Mouse (Mus musculus) macrophage (primary cell): ENCODE measurements around the gene Atg16l2. TPM values are rescaled to one million over a fixed set of nuclear protein-coding genes. Genes with fewer than 3 reads are reported as not detected.

Experiments
- H3K27ac ChIP-seq: fragments of 350-480 bp; formaldehyde crosslinking; 2 replicates; pipeline ENCODE4 v1.9.0; 2021
- H3K36me3 ChIP-seq: fragments of 350-480 bp; formaldehyde crosslinking; 2 replicates; pipeline ENCODE4 v1.9.0; 2021; ENCODE audit errors: inconsistent target
- H3K4me3 ChIP-seq: fragments of 350-480 bp; formaldehyde crosslinking; 2 replicates; pipeline ENCODE4 v1.9.0; 2021; ENCODE audit errors: inconsistent target
- H3K79me2 ChIP-seq: fragments of 350-480 bp; formaldehyde crosslinking; 2 replicates; pipeline ENCODE4 v1.9.0; 2021; ENCODE audit errors: inconsistent target
- WGBS: methylation state at CpG from one replicate; pipeline ENCODE4 v1.1.7; 2026; ENCODE audit warnings: inconsistent platforms; ENCODE audit not compliant: missing documents; 5-methylcytosine and 5-hydroxymethylcytosine counted together
- polyA plus RNA-seq: library from polyadenylated mRNA; stranded (reverse); fragments of 250-400 nt; gene quantifications from 3 replicates; pipeline ENCODE4 v1.2.4, GENCODE M21; 2018; ENCODE audit warnings: inconsistent platforms

The Atg16l2 gene
- polyA plus RNA-seq, 1 experiment from 2014 or later = 4.0 TPM

- 93% methylated on average over 2 of the region's 2 CpGs for WGBS
- H3K36me3 ChIP-seq = peaks cover 17% of the 10 kb centered on the region; the same call in 1 of the 2 replicates
- no peaks in the 10 kb centered on the region for H3K79me2 ChIP-seq
- H3K27ac ChIP-seq = no peak overlapping the region
- H3K4me3 ChIP-seq = no peak overlapping the region
Measured at GRCm38 (mm10) chr7:101249173-101249572, 52.9 kb downstream of the Atg16l2 start.

DNA sequence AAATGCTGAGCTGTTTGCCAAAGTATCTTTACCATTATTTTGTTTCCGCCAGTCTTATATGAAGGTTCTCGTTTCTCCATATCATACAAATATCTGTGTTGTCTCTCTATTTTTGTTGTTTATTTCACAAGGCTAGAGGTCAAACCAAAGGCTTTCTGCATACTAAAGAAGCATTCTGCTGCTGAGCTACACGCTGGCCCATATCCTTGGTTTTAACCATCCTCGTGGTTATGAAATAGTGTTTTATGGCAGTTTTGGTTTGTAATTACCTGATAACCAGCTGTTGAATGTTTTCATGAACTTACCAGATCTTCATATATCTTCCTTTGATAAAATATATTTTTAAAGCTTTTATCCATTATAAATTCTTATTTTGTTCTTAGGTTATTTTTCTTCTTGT lies 53.3 kb downstream of the Atg16l2 start:
- WGBS = 91% methylated on average over 4 of the region's 4 CpGs
- Histone ChIP-seq H3K79me2 (no peaks in the 10 kb centered on the region), H3K27ac (no peak overlapping the region), H3K36me3 (peaks cover 19% of the 10 kb centered on the region; the same call in 1 of the 2 replicates), H3K4me3 (no peak overlapping the region)

DNA sequence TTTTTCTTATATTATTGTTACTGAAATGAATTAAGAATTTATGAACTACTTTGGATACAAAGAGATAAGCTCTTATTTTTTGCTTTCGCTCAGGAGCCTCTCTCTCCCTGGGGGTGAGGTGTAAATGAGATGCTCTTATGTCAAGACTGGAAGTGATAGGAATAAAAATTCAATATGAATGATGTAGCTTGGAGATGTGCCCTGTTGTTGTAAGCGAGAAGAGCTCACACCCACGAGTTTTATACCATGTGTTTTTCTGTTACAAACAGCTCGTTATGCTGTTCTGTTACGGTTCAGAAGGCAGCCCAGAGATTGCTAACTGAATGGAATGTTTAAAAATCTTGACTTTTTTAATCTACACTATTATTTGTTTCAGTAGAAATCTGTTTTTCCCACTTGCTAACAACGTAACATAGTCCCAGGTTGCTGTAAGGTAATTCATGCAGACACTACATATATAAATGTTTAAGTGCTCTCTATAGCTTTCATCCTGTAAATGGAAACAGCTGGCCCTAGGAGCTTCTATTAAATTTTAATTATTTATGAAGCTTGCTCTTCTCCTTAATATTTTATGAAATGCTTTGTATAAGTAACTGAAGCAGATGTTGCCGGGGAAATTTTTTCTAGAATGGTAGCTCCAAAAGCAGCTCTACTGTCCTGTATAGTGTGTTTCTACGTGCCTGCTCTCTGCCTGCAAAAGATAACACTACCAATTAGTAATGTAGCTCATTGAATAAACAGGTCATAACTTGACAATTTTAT lies 65.2 kb downstream of the Atg16l2 start:
- 93% methylated on average over 8 of the region's 8 CpGs for WGBS
- Histone ChIP-seq H3K79me2 (no peaks in the 10 kb centered on the region), H3K27ac (no peak overlapping the region), H3K36me3 (0 out of 2 replicates have a peak, but pooled peaks cover 10% of the 10 kb centered on the region), H3K4me3 (no peak overlapping the region)

GRCm38 (mm10) chr7:101232716-101233115 lies 69.3 kb downstream of the Atg16l2 start:
- Histone ChIP-seq H3K36me3 (0 out of 2 replicates have a peak, but pooled peaks cover 5% of the 10 kb centered on the region), H3K27ac (no peak overlapping the region), H3K4me3 (no peak overlapping the region), H3K79me2 (no peaks in the 10 kb centered on the region)
- WGBS = 83% methylated on average over 3 of the region's 3 CpGs

- Histone ChIP-seq H3K4me3 (no peak overlapping the region), H3K79me2 (no peaks in the 10 kb centered on the region), H3K27ac (no peak overlapping the region), H3K36me3 (0 out of 2 replicates have a peak, but pooled peaks cover 5% of the 10 kb centered on the region)
- WGBS = 50% methylated on average over 1 of the region's 2 CpGs
Measured at GRCm38 (mm10) chr7:101231458-101231857, 70.6 kb downstream of the Atg16l2 start.

DNA sequence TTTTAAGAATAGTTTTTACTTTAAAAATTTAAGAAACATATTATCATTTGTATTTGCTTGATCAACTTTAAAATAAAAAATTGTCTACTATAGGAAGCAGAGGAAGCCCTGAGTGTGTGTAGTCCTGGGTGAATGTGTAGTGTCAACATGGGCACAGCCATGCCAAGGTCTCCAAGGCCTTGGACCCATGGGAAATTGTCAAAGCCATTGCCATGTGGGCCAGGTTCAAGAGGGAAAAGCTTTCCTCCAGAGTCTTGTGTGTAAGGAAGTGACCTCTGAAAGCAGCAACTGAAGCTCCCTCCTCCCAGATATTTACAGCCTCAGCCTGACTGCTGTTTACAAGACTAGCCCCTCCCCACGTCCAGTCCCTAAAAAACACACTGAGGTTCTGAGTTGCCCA lies 72.7 kb downstream of the Atg16l2 start:
- no peaks in the 10 kb centered on the region for H3K79me2 ChIP-seq
- no peaks in the 10 kb centered on the region for H3K36me3 ChIP-seq
- WGBS = 100% methylated on average over 1 of the region's 1 CpGs
- H3K4me3 ChIP-seq = no peak overlapping the region
- no peak overlapping the region for H3K27ac ChIP-seq

- no peaks in the 10 kb centered on the region for H3K36me3 ChIP-seq
- 86% methylated on average over 2 of the region's 2 CpGs for WGBS
- H3K79me2 ChIP-seq = no peaks in the 10 kb centered on the region
- no peak overlapping the region for H3K27ac ChIP-seq
- H3K4me3 ChIP-seq = no peak overlapping the region
Measured at GRCm38 (mm10) chr7:101223501-101223900, 78.5 kb downstream of the Atg16l2 start.

GRCm38 (mm10) chr7:101216724-101217123 lies 85.3 kb downstream of the Atg16l2 start:
- Histone ChIP-seq H3K79me2 (no peaks in the 10 kb centered on the region), H3K4me3 (no peak overlapping the region), H3K36me3 (no peaks in the 10 kb centered on the region), H3K27ac (no peak overlapping the region)
- 89% methylated on average over 2 of the region's 2 CpGs for WGBS

DNA sequence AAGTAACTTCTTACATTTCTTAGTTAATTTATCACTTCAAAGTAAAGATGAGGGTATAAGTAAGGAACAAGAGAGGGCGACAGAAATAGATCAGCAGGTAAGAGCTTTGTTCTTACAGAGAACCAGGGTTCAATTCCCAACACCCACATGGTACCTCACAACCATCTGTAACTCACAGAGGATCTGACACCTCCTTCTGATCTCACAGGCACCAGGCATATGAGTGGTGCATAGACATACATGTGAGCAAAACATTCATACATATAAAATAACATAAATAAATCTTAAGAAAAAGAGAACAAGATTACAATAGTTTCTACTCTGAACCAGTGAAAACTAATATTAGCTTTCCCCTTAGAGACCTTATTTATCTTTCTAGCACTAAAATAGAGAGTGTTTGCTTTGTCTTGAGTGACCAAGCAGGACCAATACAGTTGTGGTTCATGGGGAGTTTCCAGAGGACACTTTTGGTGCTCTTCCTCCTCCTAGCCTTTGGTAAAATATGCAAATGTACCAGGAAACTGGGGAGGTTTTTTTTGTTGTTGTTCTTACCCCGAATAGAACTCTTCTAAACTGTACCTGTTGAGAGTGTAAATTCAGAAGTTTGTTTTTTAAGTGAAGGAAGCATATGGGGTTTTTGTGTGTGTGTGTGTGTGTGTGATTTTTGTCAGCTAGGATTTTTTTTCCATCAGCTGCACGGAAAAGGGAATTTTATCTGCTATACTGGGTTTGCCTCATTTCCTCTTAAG lies 88.4 kb downstream of the Atg16l2 start:
- H3K79me2 ChIP-seq = no peaks in the 10 kb centered on the region
- no peak overlapping the region for H3K27ac ChIP-seq
- no peaks in the 10 kb centered on the region for H3K36me3 ChIP-seq
- H3K4me3 ChIP-seq = no peak overlapping the region
- 51% methylated on average over 3 of the region's 3 CpGs for WGBS

Other genes starting within 250 kb of the Atg16l2 start
- gene Fchsd2, start 209.4 kb downstream of the Atg16l2 start, polyA plus RNA-seq = 39.2 to 50.7 TPM (median 43.9 TPM) in 3 replicates
- gene Stard10, start 14.8 kb upstream of the Atg16l2 start, polyA plus RNA-seq = 0.68 to 0.99 TPM (median 0.88 TPM) in 3 replicates
- 195 to 293 TPM (median 225 TPM) in 3 replicates for gene Arap1, start 45.8 kb upstream of the Atg16l2 start, polyA plus RNA-seq
- 2.8 TPM in 1 of 3 replicates, not detected in the others for gene Gm45837, start 108.6 kb upstream of the Atg16l2 start, polyA plus RNA-seq
- 2.0 to 6.1 TPM (median 3.1 TPM) in 3 replicates for gene Pde2a, start 119.4 kb upstream of the Atg16l2 start, polyA plus RNA-seq